Mouse (Mus musculus) ES-Bruce4 (cell line): Measurements from ENCODE around the gene S100a13. TPM values are rescaled to one million over a fixed set of nuclear protein-coding genes. Genes with fewer than 3 reads are reported as not detected.

ENCODE experiments used
- H3K27ac ChIP-seq: 2 replicates; pipeline ENCODE4 v1.5.1; 2012; ENCODE audit warnings: low read length, inconsistent platforms; ENCODE audit not compliant: insufficient read depth
- H3K27me3 ChIP-seq: 2 replicates; pipeline ENCODE4 v1.6.1; 2012; ENCODE audit warnings: mild to moderate bottlenecking, low read length, inconsistent platforms; ENCODE audit not compliant: control insufficient read depth, poor library complexity, insufficient read depth, severe bottlenecking
- H3K36me3 ChIP-seq: 2 replicates; pipeline ENCODE4 v1.6.1; 2012; ENCODE audit warnings: inconsistent platforms, mild to moderate bottlenecking, low read length, moderate library complexity; ENCODE audit not compliant: control insufficient read depth, poor library complexity, insufficient read depth, severe bottlenecking
- H3K4me1 ChIP-seq: one replicate; pipeline ENCODE4 v1.8.1; 2011; ENCODE audit warnings: low read length; ENCODE audit not compliant: control insufficient read depth, insufficient read depth
- H3K4me3 ChIP-seq: 2 replicates; pipeline ENCODE4 v1.5.1; 2011; ENCODE audit warnings: low read depth, mild to moderate bottlenecking, low read length
- H3K9ac ChIP-seq: 2 replicates; pipeline ENCODE4 v1.6.1; 2012; ENCODE audit warnings: low read depth, mild to moderate bottlenecking, inconsistent platforms; ENCODE audit not compliant: poor library complexity, severe bottlenecking
- H3K9me3 ChIP-seq: replicated peaks from 2 replicates; pipeline ENCODE4 v1.6.1; 2012; ENCODE audit warnings: mild to moderate bottlenecking, low read length, inconsistent platforms; ENCODE audit not compliant: control insufficient read depth, poor library complexity, insufficient read depth, severe bottlenecking
- CTCF ChIP-seq: IDR thresholded peaks from one replicate; pipeline ENCODE4 v1.8.1; 2011; ENCODE audit warnings: low read depth, low read length
- EP300 ChIP-seq: IDR thresholded peaks from 2 replicates; pipeline ENCODE4 v1.6.1; 2011; ENCODE audit warnings: low read depth, low read length; ENCODE audit not compliant: insufficient read depth
- POLR2A ChIP-seq: IDR thresholded peaks from one replicate; pipeline ENCODE4 v1.8.1; 2011; ENCODE audit warnings: low read length; ENCODE audit not compliant: insufficient read depth
- polyA plus RNA-seq: library from polyadenylated mRNA; stranded (reverse); fragments of >200 nt; gene quantifications from 2 replicates; pipeline ENCODE4 v1.2.4, GENCODE M21; 2011; ENCODE audit warnings: low read depth; ENCODE audit not compliant: missing spikeins, insufficient read depth, insufficient read length

The S100a13 gene
- polyA plus RNA-seq, 1 experiment: 73.2 TPM

GRCm38 (mm10) chr3:90503444-90503843 lies 10.8 kb upstream of the S100a13 start:
- peaks cover 91% of the 10 kb centered on the region for H3K36me3 ChIP-seq
- H3K9me3 ChIP-seq: no peaks in the 10 kb centered on the region
- no peak overlapping the region for H3K27ac ChIP-seq
- H3K4me1 ChIP-seq: no peaks in the 10 kb centered on the region
- no peak overlapping the region for H3K9ac ChIP-seq
- TF ChIP-seq POLR2A (no peak), CTCF (no peak), EP300 (no peak)
- no peaks in the 10 kb centered on the region for H3K27me3 ChIP-seq
- H3K4me3 ChIP-seq: no peak overlapping the region

GRCm38 (mm10) chr3:90505216-90505615 lies 9.0 kb upstream of the S100a13 start:
- no peak overlapping the region for H3K27ac ChIP-seq
- H3K9ac ChIP-seq: no peak overlapping the region
- TF ChIP-seq POLR2A (no peak), EP300 (no peak), CTCF (no peak)
- H3K4me1 ChIP-seq: no peaks in the 10 kb centered on the region
- H3K36me3 ChIP-seq: peaks cover 77% of the 10 kb centered on the region
- no peaks in the 10 kb centered on the region for H3K27me3 ChIP-seq
- no peaks in the 10 kb centered on the region for H3K9me3 ChIP-seq
- no peak overlapping the region for H3K4me3 ChIP-seq

DNA sequence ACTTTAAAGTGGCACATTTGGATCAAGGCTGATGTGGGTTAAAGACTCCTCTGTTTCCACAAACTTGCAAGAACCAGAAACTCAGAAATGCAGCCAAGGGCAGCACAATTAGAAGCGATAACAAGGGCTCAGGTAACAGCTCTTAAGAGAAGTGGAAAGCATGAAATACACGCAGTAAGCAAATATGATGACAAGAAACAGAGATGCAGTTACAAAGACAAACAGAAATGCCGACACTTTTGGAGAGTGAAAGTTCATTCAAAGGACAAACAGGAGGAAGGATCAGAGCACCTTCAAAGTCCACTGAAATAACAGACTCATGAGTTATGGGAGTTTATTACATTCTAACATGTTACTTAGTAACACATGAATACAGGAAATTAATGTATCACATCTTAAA lies 7.9 kb upstream of the S100a13 start:
- Histone ChIP-seq H3K4me3 (no peak overlapping the region), H3K27me3 (no peaks in the 10 kb centered on the region), H3K36me3 (peaks cover 68% of the 10 kb centered on the region), H3K9ac (no peak overlapping the region), H3K9me3 (no peaks in the 10 kb centered on the region), H3K27ac (no peak overlapping the region), H3K4me1 (no peaks in the 10 kb centered on the region)
- TF ChIP-seq CTCF: no peak
- TF ChIP-seq EP300: no peak
- TF ChIP-seq POLR2A: no peak

DNA sequence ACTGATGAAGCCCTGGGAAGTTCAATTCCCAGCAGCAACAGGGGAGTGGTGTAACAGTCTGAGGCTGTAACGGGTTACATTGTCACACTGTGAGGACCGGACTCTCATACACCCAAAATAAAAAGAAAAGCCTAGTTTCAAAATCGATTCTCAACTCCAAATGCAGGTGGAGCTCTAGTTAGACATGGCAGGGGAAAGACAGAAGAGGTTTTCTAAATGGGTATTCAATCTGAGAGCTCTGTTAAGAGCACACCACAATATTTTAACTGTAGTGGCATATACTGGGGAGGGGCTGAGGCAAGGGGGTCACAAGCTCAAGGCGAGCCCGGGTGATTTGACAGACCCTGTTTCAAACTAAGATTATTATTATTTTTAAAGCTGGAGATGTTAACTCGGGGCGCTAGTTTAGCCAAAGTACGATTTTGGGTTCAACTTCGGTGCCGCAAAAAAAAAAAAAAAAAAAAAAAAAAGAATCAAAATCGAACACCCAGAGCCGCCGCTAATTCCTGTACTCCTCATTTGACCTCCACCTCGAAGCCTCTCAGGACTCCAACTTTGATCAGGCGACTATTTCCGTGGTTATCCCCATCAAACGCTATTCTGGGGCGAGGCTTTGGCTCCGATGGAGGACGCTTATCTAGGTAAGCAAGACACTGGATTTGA lies 5.8 kb upstream of the S100a13 start:
- Histone ChIP-seq H3K4me1 (no peaks in the 10 kb centered on the region), H3K9me3 (no peaks in the 10 kb centered on the region), H3K9ac (peak overlapping the region; percentile 95), H3K36me3 (peaks cover 47% of the 10 kb centered on the region), H3K27ac (peak overlapping the region; percentile 6; the same call in 1 of the 2 replicates), H3K4me3 (peak overlapping the region; percentile 100), H3K27me3 (no peaks in the 10 kb centered on the region)
- TF ChIP-seq POLR2A: no peak
- TF ChIP-seq EP300: no peak
- no peak for TF ChIP-seq CTCF

- H3K36me3 ChIP-seq: peaks cover 40% of the 10 kb centered on the region
- H3K4me1 ChIP-seq: no peaks in the 10 kb centered on the region
- no peaks in the 10 kb centered on the region for H3K9me3 ChIP-seq
- peak within 1 kb of the TSS; percentile 82 for H3K27ac ChIP-seq
- peak within 1 kb of the TSS; percentile 100 for H3K4me3 ChIP-seq
- peak within 1 kb of the TSS; percentile 95 for H3K9ac ChIP-seq
- no peaks in the 10 kb centered on the region for H3K27me3 ChIP-seq
- TF ChIP-seq POLR2A (peak; percentile 77), EP300 (no peak), CTCF (no peak)
Observed at GRCm38 (mm10) chr3:90508950-90509746, 5.1 kb upstream of the S100a13 start, which contains the start of gene Chtop. Chtop (minus strand) TSS chr3:90509498.

- peak overlapping the region; percentile 61 for H3K9ac ChIP-seq
- H3K4me1 ChIP-seq: no peaks in the 10 kb centered on the region
- no peaks in the 10 kb centered on the region for H3K9me3 ChIP-seq
- peak overlapping the region; percentile 82 for H3K27ac ChIP-seq
- no peaks in the 10 kb centered on the region for H3K27me3 ChIP-seq
- peaks cover 34% of the 10 kb centered on the region for H3K36me3 ChIP-seq
- TF ChIP-seq CTCF (no peak), POLR2A (no peak), EP300 (no peak)
- H3K4me3 ChIP-seq: no peak overlapping the region
Observed at GRCm38 (mm10) chr3:90509747-90510123, 4.5 kb upstream of the S100a13 start.
